Mouse (Mus musculus) bone marrow, adult 2 months (tissue): Measurements from ENCODE around the gene Syndig1.

Source experiments
- CTCF ChIP-seq: fragments of 200-500 bp; IDR thresholded peaks from 2 replicates; pipeline ENCODE4 v1.5.1; 2011; ENCODE audit warnings: low read length, control low read depth; ENCODE audit not compliant: control insufficient read depth, insufficient read depth
- POLR2A ChIP-seq: fragments of 200-500 bp; IDR thresholded peaks from 2 replicates; pipeline ENCODE4 v1.6.1; 2011; ENCODE audit warnings: low read depth, mild to moderate bottlenecking, control low read depth, low read length, borderline replicate concordance; ENCODE audit not compliant: control insufficient read depth

DNA sequence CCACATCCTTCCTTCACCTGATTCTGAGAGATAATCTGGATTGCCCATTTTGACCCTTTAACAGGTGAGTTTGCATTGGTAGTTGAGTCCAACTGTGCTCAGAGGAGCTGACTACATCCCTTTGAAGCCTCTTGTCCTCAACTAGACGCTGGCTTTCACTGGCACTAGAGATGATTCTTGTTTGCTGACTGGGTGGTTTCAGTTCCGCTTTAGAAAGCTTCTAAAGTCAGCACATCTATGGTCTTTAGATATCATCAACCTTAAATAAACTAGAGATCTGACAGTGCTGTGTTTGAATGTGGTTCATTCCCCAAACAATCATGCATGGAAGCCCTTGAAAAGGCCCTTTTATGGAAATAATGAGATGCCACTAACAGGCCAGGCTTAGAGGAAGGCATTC is 67.3 kb downstream of the Syndig1 start:
- no peak for TF ChIP-seq CTCF
- TF ChIP-seq POLR2A = no peak
